Mouse (Mus musculus) kidney, postnatal 4 days (tissue): Measurements from ENCODE around the gene Lrrc8e.

ENCODE experiments used
- DNase-seq, 2 experiments: peaks; one replicate each; pipeline ENCODE4 v3.0.0; 2021; ENCODE audit warnings: mixed read lengths in 2 of 2

Gene Lrrc8e

GRCm38 (mm10) chr8:4258233-4258632, 31.6 kb downstream of the Lrrc8e start:
- DNase-seq: peak; percentile 90 to 92

- DNase-seq: no peak
Observed at GRCm38 (mm10) chr8:4258678-4259077, 32.1 kb downstream of the Lrrc8e start.

- peak; percentile 98 for DNase-seq
Observed at GRCm38 (mm10) chr8:4259125-4259804, 32.6 kb downstream of the Lrrc8e start, which contains the start of gene Ctxn1. TSS of gene Ctxn1 (minus strand) at chr8:4259274.

- no peak for DNase-seq
Observed at GRCm38 (mm10) chr8:4259805-4260170, 33.2 kb downstream of the Lrrc8e start.

GRCm38 (mm10) chr8:4263105-4263791, 36.6 kb downstream of the Lrrc8e start:
- no peak for DNase-seq

- DNase-seq: no peak
Observed at GRCm38 (mm10) chr8:4265160-4265914, 38.7 kb downstream of the Lrrc8e start.

- DNase-seq: peak; percentile 51 to 62
Observed at GRCm38 (mm10) chr8:4267627-4268026, 41.0 kb downstream of the Lrrc8e start.

GRCm38 (mm10) chr8:4269609-4270008, 43.0 kb downstream of the Lrrc8e start:
- no peak for DNase-seq

- peak; percentile 98 for DNase-seq
Observed at GRCm38 (mm10) chr8:4275275-4276110, 48.9 kb downstream of the Lrrc8e start, which contains the start of gene Timm44. TSS of gene Timm44 (minus strand) at chr8:4275913.

- DNase-seq: no peak
Observed at GRCm38 (mm10) chr8:4276111-4276465, 49.5 kb downstream of the Lrrc8e start.
